Mouse (Mus musculus): ENCODE results near the gene Fam229b. TPM values are rescaled to one million over a fixed set of nuclear protein-coding genes. Genes with fewer than 3 reads are reported as not detected.

The Fam229b gene
- total and polyA plus RNA-seq, 3 experiments = 3.3 to 6.5 (median 4.6) TPM

DNA sequence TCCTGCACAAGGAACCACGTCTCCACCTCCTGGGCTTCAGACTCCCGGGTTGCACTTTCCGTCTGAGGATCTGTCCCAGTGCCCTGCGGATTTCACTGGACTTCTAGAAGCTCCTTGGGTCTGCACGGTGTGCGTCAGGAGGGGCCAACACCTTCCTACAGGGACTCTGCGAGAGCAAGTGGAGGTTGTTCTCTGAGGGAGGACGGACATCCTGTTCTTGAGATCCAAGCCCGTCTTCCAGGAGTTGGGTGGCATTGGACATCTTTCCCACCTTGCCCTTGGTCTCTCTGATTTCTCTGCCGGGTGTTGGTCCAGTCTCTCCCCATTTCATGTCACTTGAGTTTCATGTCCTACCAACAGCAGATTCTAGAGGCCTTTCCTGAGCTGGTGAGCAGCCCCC lies 30.0 kb upstream of the Fam229b start, which contains the start of gene Ccn6:
Ccn6 (minus strand) TSS at position 101 of the 400 bp plus-strand sequence.
- Histone ChIP-seq H3K4me3 (no peak within 1 kb of the TSS), H3K27ac (no peak within 1 kb of the TSS), H3K9ac (ENCODE audit: low read depth, low read length) (no peak within 1 kb of the TSS), H3K27me3 (ENCODE audit: control insufficient read depth, insufficient read depth, low read length) (no peaks in the 10 kb centered on the region), H3K36me3 (ENCODE audit: control insufficient read depth, insufficient read depth, low read length) (no peaks in the 10 kb centered on the region), H3K79me2 (replicated peaks; ENCODE audit: control insufficient read depth, insufficient read depth, low read length) (no peaks in the 10 kb centered on the region), H3K4me1 (ENCODE audit: control insufficient read depth, insufficient read depth, low read length) (no peaks in the 10 kb centered on the region)
- TF ChIP-seq POLR2A (IDR thresholded peaks at IDR 0.05; ENCODE audit: insufficient read depth, low read depth, low read length) (no peak), CTCF (IDR thresholded peaks at IDR 0.05) (no peak), EP300 (IDR thresholded peaks at IDR 0.05; ENCODE audit: insufficient read depth, low read depth, low read length) (no peak)
- intact Hi-C loops (cut with DNase I) = no loop called here
- DNase-seq = no peak
- WGBS = 89% methylated on average over 10 of the region's 10 CpGs

DNA sequence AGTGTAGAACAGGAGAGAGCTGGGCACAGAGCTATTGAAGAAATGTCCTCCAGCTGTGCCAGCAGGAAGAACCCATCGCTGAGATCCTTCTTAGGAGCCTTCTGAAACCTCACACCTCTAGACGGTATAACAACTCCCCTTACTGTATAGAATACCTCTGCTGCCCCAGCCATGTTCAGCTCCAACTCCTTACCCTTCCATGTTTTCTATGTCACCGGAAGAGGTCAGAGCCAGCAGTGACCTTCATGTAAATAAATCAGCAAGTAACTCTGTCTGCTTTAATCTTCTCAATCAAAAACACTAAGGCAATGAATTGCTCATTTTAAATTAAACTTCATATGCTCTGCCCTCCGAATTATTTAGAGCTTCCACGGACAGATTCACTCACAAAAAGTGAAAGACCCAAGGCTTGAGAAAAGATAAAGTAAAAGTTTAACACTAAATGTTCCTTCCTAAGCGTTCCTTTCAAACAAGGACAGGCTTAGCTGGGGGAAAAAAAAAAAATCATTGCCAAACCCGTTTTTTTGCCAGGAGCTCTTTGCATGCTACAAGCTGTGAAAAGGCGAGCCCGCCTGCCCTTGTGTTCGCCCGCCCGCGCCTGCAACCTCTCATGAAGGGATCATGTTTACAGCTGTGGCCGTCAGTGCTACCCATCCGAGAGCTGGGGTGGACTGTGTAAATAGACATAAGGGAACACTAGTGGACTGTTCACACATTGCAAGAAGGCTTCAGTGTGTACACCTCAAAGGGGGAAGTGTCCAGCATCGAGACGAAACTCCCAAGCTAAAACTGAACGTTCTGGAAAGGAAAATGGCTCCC lies 29.2 kb upstream of the Fam229b start:
- Histone ChIP-seq H3K9ac (ENCODE audit: low read depth, low read length) (no peak overlapping the region), H3K36me3 (ENCODE audit: control insufficient read depth, insufficient read depth, low read length) (no peaks in the 10 kb centered on the region), H3K27me3 (ENCODE audit: control insufficient read depth, insufficient read depth, low read length) (no peaks in the 10 kb centered on the region), H3K27ac (no peak overlapping the region), H3K4me1 (ENCODE audit: control insufficient read depth, insufficient read depth, low read length) (no peaks in the 10 kb centered on the region), H3K79me2 (replicated peaks; ENCODE audit: control insufficient read depth, insufficient read depth, low read length) (no peaks in the 10 kb centered on the region), H3K4me3 (no peak overlapping the region)
- intact Hi-C loops (cut with DNase I) = no loop called here
- TF ChIP-seq CTCF (IDR thresholded peaks at IDR 0.05) = no peak
- TF ChIP-seq POLR2A (IDR thresholded peaks at IDR 0.05; ENCODE audit: insufficient read depth, low read depth, low read length) = no peak
- TF ChIP-seq EP300 (IDR thresholded peaks at IDR 0.05; ENCODE audit: insufficient read depth, low read depth, low read length) = no peak
- WGBS = 66% methylated on average over 18 of the region's 18 CpGs
- DNase-seq = no peak

DNA sequence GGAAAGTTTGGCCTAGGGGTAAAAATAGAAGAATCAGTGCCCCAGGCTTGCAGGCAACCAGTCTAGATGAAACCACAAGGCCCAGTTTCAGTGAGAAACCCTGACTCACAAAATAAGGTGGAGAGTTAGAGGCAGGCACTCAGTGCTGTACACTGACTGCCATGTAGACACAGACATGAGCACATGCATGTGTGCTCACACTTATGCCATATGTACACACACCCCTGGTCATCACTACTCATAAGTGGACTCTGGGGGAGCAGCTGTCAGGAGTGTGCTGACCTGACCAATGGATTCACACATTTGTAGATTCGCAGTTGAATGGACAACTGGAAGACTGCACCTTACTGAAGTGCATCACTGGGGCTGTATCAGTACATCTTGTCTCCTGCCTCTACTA lies 27.7 kb upstream of the Fam229b start:
- TF ChIP-seq POLR2A (IDR thresholded peaks at IDR 0.05; ENCODE audit: insufficient read depth, low read depth, low read length) (no peak), CTCF (IDR thresholded peaks at IDR 0.05) (no peak), EP300 (IDR thresholded peaks at IDR 0.05; ENCODE audit: insufficient read depth, low read depth, low read length) (no peak)
- H3K9ac ChIP-seq (ENCODE audit: low read depth, low read length) = no peak overlapping the region
- H3K36me3 ChIP-seq (ENCODE audit: control insufficient read depth, insufficient read depth, low read length) = no peaks in the 10 kb centered on the region
- no peak overlapping the region for H3K4me3 ChIP-seq
- no peaks in the 10 kb centered on the region for H3K79me2 ChIP-seq (replicated peaks; ENCODE audit: control insufficient read depth, insufficient read depth, low read length)
- no peak for DNase-seq
- 92% methylated on average over 1 of the region's 1 CpGs for WGBS
- no peaks in the 10 kb centered on the region for H3K4me1 ChIP-seq (ENCODE audit: control insufficient read depth, insufficient read depth, low read length)
- H3K27ac ChIP-seq = no peak overlapping the region
- no peaks in the 10 kb centered on the region for H3K27me3 ChIP-seq (ENCODE audit: control insufficient read depth, insufficient read depth, low read length)
- intact Hi-C loops (cut with DNase I) = no loop called here

DNA sequence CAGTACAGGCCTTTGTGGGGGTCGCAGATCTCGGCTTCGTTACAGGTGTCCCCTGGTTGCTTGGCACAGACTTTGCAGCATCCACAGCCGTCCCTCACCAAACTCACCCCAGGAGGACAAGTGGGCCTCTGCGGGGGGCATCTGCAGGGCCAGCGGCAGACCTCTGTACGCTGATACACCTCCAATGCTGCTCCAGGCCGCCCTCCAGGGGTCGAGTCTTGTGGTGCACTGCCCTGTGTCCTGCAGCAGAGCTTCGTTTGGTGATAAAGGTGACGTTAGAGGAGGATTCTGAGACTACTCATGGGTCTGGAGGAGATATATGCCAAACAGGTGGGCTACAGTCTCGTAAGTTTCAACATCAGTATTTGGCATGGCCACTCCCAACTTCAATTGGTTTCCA lies 24.6 kb upstream of the Fam229b start:
- no peak overlapping the region for H3K9ac ChIP-seq (ENCODE audit: low read depth, low read length)
- no peak for DNase-seq
- intact Hi-C loops (cut with DNase I) = no loop called here
- no peaks in the 10 kb centered on the region for H3K27me3 ChIP-seq (ENCODE audit: control insufficient read depth, insufficient read depth, low read length)
- TF ChIP-seq CTCF (IDR thresholded peaks at IDR 0.05) (no peak), POLR2A (IDR thresholded peaks at IDR 0.05; ENCODE audit: insufficient read depth, low read depth, low read length) (no peak), EP300 (IDR thresholded peaks at IDR 0.05; ENCODE audit: insufficient read depth, low read depth, low read length) (no peak)
- 62% methylated on average over 12 of the region's 12 CpGs for WGBS
- no peaks in the 10 kb centered on the region for H3K4me1 ChIP-seq (ENCODE audit: control insufficient read depth, insufficient read depth, low read length)
- no peak overlapping the region for H3K4me3 ChIP-seq
- no peaks in the 10 kb centered on the region for H3K36me3 ChIP-seq (ENCODE audit: control insufficient read depth, insufficient read depth, low read length)
- H3K27ac ChIP-seq = no peak overlapping the region
- H3K79me2 ChIP-seq (replicated peaks; ENCODE audit: control insufficient read depth, insufficient read depth, low read length) = no peaks in the 10 kb centered on the region

DNA sequence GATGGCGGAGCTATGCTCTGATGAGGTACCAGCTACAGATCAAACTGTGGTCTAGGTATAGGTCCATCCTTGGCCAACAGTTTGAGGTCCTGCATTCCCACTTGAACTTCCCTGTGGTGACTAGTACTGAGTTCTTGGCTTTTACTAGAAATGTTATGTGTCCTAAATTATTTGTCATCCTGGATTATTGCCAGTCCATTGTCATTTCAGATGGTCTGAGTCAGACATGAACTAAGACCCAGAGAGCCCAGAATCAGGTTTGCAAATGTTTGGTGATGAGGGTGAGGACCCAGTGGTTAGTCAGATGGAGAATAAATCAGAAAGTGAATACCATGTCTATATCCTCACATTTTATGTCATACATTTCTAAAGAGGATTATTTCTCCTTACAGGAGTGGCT lies 23.6 kb upstream of the Fam229b start:
- TF ChIP-seq POLR2A (IDR thresholded peaks at IDR 0.05; ENCODE audit: insufficient read depth, low read depth, low read length) (no peak), CTCF (IDR thresholded peaks at IDR 0.05) (no peak)
- intact Hi-C loops (cut with DNase I) = no loop called here
- no peak for DNase-seq
- Histone ChIP-seq H3K27ac (no peak overlapping the region), H3K9ac (ENCODE audit: low read depth, low read length) (no peak overlapping the region), H3K79me2 (replicated peaks; ENCODE audit: control insufficient read depth, insufficient read depth, low read length) (no peaks in the 10 kb centered on the region), H3K4me3 (no peak overlapping the region), H3K36me3 (ENCODE audit: control insufficient read depth, insufficient read depth, low read length) (no peaks in the 10 kb centered on the region), H3K27me3 (ENCODE audit: control insufficient read depth, insufficient read depth, low read length) (no peaks in the 10 kb centered on the region), H3K4me1 (ENCODE audit: control insufficient read depth, insufficient read depth, low read length) (no peaks in the 10 kb centered on the region)
- 87% methylated on average over 1 of the region's 1 CpGs for WGBS

DNA sequence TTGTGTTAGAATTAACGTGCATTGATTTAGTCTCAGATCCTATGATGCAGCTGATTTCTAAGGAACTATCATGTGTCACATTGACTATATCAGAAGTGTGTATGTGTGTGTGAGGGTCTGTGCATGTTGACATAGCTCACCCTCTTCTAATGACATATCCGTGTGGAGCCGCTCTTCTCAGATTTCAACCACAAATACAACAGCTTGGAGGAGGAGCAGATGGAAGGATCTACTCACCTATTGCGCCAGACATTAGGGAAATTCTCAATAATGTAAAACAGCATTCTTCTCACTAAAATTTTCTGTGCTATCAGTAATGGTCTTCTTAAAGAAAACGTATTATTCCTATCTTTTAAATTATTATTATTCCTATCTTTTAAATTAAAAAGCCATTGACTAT lies 23.0 kb upstream of the Fam229b start:
- Histone ChIP-seq H3K79me2 (replicated peaks; ENCODE audit: control insufficient read depth, insufficient read depth, low read length) (no peaks in the 10 kb centered on the region), H3K27ac (no peak overlapping the region), H3K4me1 (ENCODE audit: control insufficient read depth, insufficient read depth, low read length) (no peaks in the 10 kb centered on the region), H3K4me3 (no peak overlapping the region), H3K9ac (ENCODE audit: low read depth, low read length) (no peak overlapping the region), H3K27me3 (ENCODE audit: control insufficient read depth, insufficient read depth, low read length) (no peaks in the 10 kb centered on the region), H3K36me3 (ENCODE audit: control insufficient read depth, insufficient read depth, low read length) (no peaks in the 10 kb centered on the region)
- intact Hi-C loops (cut with DNase I) = no loop called here
- 88% methylated on average over 5 of the region's 5 CpGs for WGBS
- no peak for TF ChIP-seq EP300 (IDR thresholded peaks at IDR 0.05; ENCODE audit: insufficient read depth, low read depth, low read length)
- TF ChIP-seq POLR2A (IDR thresholded peaks at IDR 0.05; ENCODE audit: insufficient read depth, low read depth, low read length) = no peak
- TF ChIP-seq CTCF (IDR thresholded peaks at IDR 0.05) = no peak
- no peak for DNase-seq

Data from heart, adult 2 months (tissue).